Mouse (Mus musculus) embryonic facial prominence, embryonic 13.5 days (tissue): Measurements from ENCODE around the gene Casc3. TPM values are rescaled to one million over a fixed set of nuclear protein-coding genes. Genes with fewer than 3 reads are reported as not detected.

Experiments used
- ATAC-seq: fragments of 200-750 bp; cut with Nextera tagmentation; 2 replicates; pipeline ENCODE4 v1.8.0; 2017; ENCODE audit warnings: low read depth; ENCODE audit not compliant: insufficient number of reproducible peaks, insufficient read depth, low FRiP score, low TSS enrichment
- H3K27ac ChIP-seq: fragments of 300-500 bp; sonication (generic); 2 replicates; pipeline ENCODE4 v1.5.1; 2015; ENCODE audit warnings: moderate library complexity, mild to moderate bottlenecking, inconsistent platforms
- H3K27me3 ChIP-seq: fragments of 300-500 bp; sonication (generic); 2 replicates; pipeline ENCODE4 v1.6.1; 2015; ENCODE audit warnings: mild to moderate bottlenecking, inconsistent platforms
- H3K36me3 ChIP-seq: fragments of 300-500 bp; sonication (generic); 2 replicates; pipeline ENCODE4 v1.6.1; 2015; ENCODE audit warnings: mild to moderate bottlenecking, inconsistent platforms
- H3K4me1 ChIP-seq: fragments of 300-500 bp; sonication (generic); 2 replicates; pipeline ENCODE4 v1.6.1; 2015; ENCODE audit warnings: inconsistent platforms
- H3K4me2 ChIP-seq: fragments of 300-500 bp; sonication (generic); 2 replicates; pipeline ENCODE4 v1.6.1; 2015; ENCODE audit warnings: moderate library complexity, mild to moderate bottlenecking, inconsistent platforms
- H3K4me3 ChIP-seq: fragments of 300-500 bp; sonication (generic); 2 replicates; pipeline ENCODE4 v1.5.1; 2015; ENCODE audit warnings: mild to moderate bottlenecking, inconsistent platforms
- H3K9ac ChIP-seq: fragments of 300-500 bp; sonication (generic); 2 replicates; pipeline ENCODE4 v1.6.1; 2015; ENCODE audit warnings: mild to moderate bottlenecking, inconsistent platforms
- H3K9me3 ChIP-seq: fragments of 300-500 bp; sonication (generic); 2 replicates; pipeline ENCODE4 v1.6.1; 2016; ENCODE audit warnings: inconsistent platforms
- WGBS: fragments of 180-500 bp; shearing (Covaris S2); methylation state at CpG from one replicate; pipeline ENCODE4 v1.1.7; 2015; ENCODE audit warnings: mixed read lengths; 5-methylcytosine and 5-hydroxymethylcytosine counted together
- polyA plus RNA-seq: library from polyadenylated mRNA; unstranded; fragments of >200 nt; fragmentation: Nextera tagmentation; extraction: Ambion mirVana; gene quantifications from 2 replicates; pipeline ENCODE4 v1.2.1, GENCODE M21; 2015

The Casc3 gene
- polyA plus RNA-seq, 1 experiment from 2014 or later = 40.3 TPM

DNA sequence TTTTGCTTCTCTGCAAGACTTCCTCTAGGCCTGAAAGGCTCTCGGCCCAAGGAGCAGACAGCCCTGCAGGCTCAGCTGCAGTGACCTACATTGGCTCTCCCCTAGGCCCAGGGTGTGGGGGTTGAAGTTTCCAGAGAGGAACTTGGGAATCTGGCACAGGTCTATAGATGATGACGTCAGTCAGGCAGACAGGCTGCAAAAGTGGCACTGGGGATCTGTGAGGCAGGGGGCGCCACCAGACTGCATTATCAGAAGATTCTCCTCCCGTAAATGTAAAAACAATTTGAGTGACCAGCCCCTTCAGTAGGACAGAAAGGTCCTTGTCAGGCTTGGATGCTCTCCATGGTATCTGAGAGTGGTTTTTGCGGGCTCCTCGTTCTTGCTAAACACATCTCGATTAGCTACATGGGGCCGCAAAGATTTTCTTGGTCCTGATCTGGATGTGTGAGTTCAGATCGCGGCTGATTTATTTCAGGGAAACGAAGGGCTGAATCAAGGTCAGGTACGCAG is 18.9 kb upstream of the Casc3 start:
- ATAC-seq = no peak
- Histone ChIP-seq H3K27me3 (no peaks in the 10 kb centered on the region), H3K36me3 (no peaks in the 10 kb centered on the region), H3K9ac (peak overlapping the region; percentile 32), H3K27ac (peak overlapping the region; percentile 80), H3K9me3 (no peaks in the 10 kb centered on the region), H3K4me3 (peak overlapping the region; percentile 13; the same call in 1 of the 2 replicates), H3K4me2 (peak overlapping the region; percentile 45), H3K4me1 (peaks cover 68% of the 10 kb centered on the region)
- WGBS = 10% methylated on average over 12 of the region's 12 CpGs

DNA sequence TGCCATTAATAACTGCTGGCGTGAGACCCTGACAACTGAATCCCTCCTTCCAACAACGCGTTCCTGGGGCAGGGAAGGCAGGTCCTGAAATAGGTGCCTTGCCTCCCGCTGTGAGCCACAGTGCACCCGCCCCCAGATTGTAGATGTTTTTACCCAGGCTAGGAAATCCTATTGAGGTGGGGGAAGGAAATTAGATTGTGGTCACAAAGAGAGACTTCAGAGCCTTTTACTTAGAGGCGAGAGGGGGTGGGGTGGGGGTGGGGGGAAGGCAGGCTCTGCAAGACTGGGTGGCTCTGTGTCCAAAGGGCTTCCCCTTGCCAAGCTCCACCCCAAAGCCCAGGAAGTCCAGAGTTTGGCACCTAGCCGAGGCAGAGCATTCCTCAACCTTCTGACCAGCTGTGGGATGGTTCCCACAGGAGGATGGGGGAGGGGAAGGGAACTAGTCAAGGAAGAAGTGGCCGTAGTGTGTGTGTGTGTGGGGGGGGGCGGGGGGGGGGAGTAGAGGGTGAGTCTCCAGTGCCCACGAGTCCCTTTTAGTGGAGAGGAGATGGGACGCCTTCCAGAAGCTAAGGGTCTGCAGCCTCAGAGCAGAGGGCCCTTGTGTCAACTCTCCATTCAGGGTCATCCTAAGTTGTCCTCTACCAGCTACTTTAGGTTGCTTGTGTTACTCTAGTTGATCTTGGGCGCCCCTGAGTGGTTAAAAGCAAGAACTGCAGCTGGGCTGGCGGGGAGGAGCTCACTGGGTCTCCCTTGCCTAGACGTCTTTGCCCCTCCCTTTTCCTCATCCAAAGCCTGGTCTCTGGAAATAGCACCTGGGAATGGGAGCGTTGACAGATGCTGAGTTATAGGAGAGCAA is 18.1 kb upstream of the Casc3 start:
- 2% methylated on average over 14 of the region's 15 CpGs for WGBS
- Histone ChIP-seq H3K27me3 (no peaks in the 10 kb centered on the region), H3K9ac (peak overlapping the region; percentile 32; the same call in 1 of the 2 replicates), H3K4me1 (peaks cover 66% of the 10 kb centered on the region), H3K4me2 (peak overlapping the region; percentile 45), H3K9me3 (no peaks in the 10 kb centered on the region), H3K27ac (peak overlapping the region; percentile 80), H3K4me3 (peak overlapping the region; percentile 13; the same call in 1 of the 2 replicates), H3K36me3 (no peaks in the 10 kb centered on the region)
- 0 out of 2 replicates have a peak, but pooled peaks have one; percentile 27 for ATAC-seq

DNA sequence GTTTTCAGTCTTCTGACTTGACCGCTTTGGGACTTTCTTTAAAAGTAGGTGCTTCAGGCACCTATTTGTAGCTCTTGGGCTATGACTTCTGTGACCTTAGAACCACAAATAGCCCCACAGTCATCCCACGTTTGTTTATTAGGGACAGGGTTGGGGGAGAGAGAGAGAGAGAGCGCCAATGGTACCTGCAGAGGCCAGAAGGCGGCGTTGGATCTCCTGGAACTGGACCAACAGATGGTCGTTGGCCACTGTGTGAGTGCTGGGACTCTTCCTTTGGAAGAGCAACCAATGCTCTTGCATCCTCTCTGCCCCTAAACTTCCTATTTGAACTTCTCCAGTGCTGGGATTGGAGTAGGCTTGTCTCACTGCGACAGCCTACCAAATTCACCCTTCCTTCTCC is 17.5 kb upstream of the Casc3 start:
- 32% methylated on average over 7 of the region's 7 CpGs for WGBS

DNA sequence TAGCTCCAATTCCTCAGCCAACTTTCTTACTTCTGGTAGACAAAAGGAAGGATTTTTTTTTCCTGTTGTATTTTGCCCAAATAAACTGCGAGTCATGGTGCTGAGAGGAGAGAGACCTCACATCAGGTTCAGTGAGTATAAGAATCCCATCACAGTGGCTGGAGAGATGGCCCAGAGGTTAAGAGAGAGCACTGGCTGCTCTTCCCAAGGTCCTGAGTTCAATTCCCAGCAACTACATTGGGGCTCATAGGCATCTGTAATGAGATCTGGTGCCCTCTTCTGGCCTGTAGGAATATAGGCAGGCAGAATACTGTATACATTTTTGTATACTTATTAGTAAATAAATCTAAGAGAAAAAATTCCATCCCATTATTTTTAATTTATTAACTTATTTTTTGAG is 17.0 kb upstream of the Casc3 start:
- H3K9ac ChIP-seq = no peak overlapping the region
- no peak overlapping the region for H3K4me3 ChIP-seq
- peaks cover 55% of the 10 kb centered on the region for H3K4me1 ChIP-seq
- no peaks in the 10 kb centered on the region for H3K27me3 ChIP-seq
- no peaks in the 10 kb centered on the region for H3K36me3 ChIP-seq
- 85% methylated on average over 1 of the region's 1 CpGs for WGBS
- ATAC-seq = no peak
- H3K27ac ChIP-seq = peak overlapping the region; percentile 80; the same call in 1 of the 2 replicates
- H3K9me3 ChIP-seq = no peaks in the 10 kb centered on the region
- no peak overlapping the region for H3K4me2 ChIP-seq

More for the DNA sequence above, 17.5 kb upstream of the Casc3 start:
- H3K9ac ChIP-seq = no peak overlapping the region
- H3K4me2 ChIP-seq = peak overlapping the region; percentile 45; the same call in 1 of the 2 replicates
- H3K36me3 ChIP-seq = no peaks in the 10 kb centered on the region
- H3K4me3 ChIP-seq = no peak overlapping the region
- H3K9me3 ChIP-seq = no peaks in the 10 kb centered on the region
- H3K27ac ChIP-seq = peak overlapping the region; percentile 80; the same call in 1 of the 2 replicates
- peaks cover 59% of the 10 kb centered on the region for H3K4me1 ChIP-seq
- no peak for ATAC-seq
- H3K27me3 ChIP-seq = no peaks in the 10 kb centered on the region

DNA sequence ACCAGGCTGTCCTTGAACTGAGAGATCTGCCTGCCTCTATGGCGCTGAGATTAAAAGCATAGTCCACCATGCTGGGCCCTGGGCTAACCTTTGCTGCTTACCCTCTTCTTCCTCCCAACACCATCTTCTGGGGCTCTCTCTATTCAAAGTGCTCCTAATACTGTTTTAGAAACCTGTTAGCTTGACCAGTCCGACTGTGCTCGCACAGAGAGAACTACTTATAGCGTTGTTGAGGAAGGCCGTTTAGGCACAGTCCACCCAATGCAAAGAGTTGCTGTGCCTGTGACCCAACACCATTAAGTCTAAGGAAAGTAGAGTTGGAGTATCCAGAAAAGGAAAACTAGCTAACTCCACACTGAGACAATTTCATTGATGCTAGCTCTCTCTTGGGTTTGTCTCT is 16.6 kb upstream of the Casc3 start:
- peak overlapping the region; percentile 92 for H3K4me2 ChIP-seq
- 92% methylated on average over 5 of the region's 5 CpGs for WGBS
- H3K27me3 ChIP-seq = no peaks in the 10 kb centered on the region
- H3K4me1 ChIP-seq = peaks cover 50% of the 10 kb centered on the region
- no peaks in the 10 kb centered on the region for H3K9me3 ChIP-seq
- peak overlapping the region; percentile 73; the same call in 1 of the 2 replicates for H3K27ac ChIP-seq
- H3K9ac ChIP-seq = no peak overlapping the region
- H3K4me3 ChIP-seq = peak overlapping the region; percentile 52
- H3K36me3 ChIP-seq = no peaks in the 10 kb centered on the region
- no peak for ATAC-seq

- H3K4me2 ChIP-seq = peak overlapping the region; percentile 92
- peaks cover 50% of the 10 kb centered on the region for H3K4me1 ChIP-seq
- H3K9me3 ChIP-seq = no peaks in the 10 kb centered on the region
- ATAC-seq = peak; percentile 82
- WGBS = 11% methylated on average over 18 of the region's 18 CpGs
- peak overlapping the region; percentile 79 for H3K27ac ChIP-seq
- peak overlapping the region; percentile 52 for H3K4me3 ChIP-seq
- H3K27me3 ChIP-seq = no peaks in the 10 kb centered on the region
- peak overlapping the region; percentile 77 for H3K9ac ChIP-seq
- H3K36me3 ChIP-seq = no peaks in the 10 kb centered on the region
These were observed 16.0 kb upstream of the Casc3 start for GRCm38 (mm10) chr11:98788550-98789218.

DNA sequence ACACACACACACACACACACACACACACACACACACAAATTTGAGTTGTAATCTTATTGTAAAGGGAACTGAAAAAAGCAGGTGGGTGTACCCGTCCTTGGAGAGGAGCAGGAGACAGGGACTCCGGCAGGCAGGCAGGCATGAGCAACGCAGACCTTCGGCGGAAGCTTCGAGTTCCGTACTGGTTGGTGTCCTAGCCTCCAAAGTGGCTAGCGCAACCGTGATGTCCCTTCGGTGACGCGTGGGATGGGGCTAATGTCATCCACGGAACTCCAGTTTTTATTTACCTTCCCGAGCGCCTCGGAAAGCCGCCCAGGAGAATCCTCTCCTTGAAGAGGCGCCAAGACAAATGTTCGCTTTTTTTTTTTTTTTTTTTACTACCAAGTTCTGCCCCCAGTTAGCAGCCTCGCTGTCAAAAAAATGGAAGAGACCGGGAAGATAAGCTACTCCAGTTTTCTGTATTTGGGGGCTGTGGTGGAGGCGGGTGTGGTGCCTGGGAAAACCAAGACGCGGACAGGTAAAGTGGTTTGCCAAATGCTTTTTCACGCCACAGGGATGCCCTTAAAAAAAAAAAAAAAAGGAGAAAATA is 15.4 kb upstream of the Casc3 start:
- ATAC-seq = no peak; the same call in 1 of the 2 replicates
- peaks cover 50% of the 10 kb centered on the region for H3K4me1 ChIP-seq
- H3K27me3 ChIP-seq = no peaks in the 10 kb centered on the region

GRCm38 (mm10) chr11:98789824-98790223 is 14.9 kb upstream of the Casc3 start:
- 33% methylated on average over 5 of the region's 5 CpGs for WGBS
- no peaks in the 10 kb centered on the region for H3K9me3 ChIP-seq
- peak overlapping the region; percentile 92 for H3K4me2 ChIP-seq
- peak overlapping the region; percentile 77 for H3K9ac ChIP-seq
- H3K36me3 ChIP-seq = no peaks in the 10 kb centered on the region
- no peaks in the 10 kb centered on the region for H3K27me3 ChIP-seq
- peak overlapping the region; percentile 52 for H3K4me3 ChIP-seq
- H3K27ac ChIP-seq = no peak overlapping the region
- ATAC-seq = no peak
- peaks cover 47% of the 10 kb centered on the region for H3K4me1 ChIP-seq

More for the DNA sequence above, 15.4 kb upstream of the Casc3 start:
- Histone ChIP-seq H3K4me3 (peak overlapping the region; percentile 52), H3K36me3 (no peaks in the 10 kb centered on the region), H3K9me3 (no peaks in the 10 kb centered on the region), H3K4me2 (peak overlapping the region; percentile 92), H3K27ac (peak overlapping the region; percentile 79), H3K9ac (peak overlapping the region; percentile 77)
- under 1% methylated on average over 25 of the region's 25 CpGs for WGBS

DNA sequence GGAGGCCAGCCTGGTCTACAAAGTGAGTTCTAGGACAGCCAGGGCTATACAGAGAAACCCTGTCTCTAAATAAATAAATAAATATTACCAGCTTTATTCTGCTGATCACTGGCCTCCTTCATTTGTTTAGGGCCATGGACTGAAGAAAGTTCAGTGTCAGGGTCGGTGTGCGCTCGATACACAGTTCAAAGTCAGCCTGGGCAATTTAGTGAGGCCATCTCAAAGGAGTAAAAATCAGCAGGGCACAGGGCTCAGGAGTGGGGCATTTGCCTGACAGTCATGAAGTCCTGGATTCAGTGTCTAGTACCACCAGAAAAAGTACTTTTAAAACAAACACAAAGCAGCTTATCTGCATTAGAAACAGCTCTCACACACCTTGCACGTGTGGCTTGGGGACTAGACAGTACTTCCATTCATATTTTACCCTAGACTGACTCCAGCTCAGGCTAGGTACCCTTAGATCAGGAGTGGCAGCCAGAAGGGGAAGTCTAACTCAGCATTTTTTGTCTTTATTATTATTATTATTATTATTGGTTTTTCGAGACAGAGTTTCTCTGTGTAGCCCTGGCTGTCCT is 14.0 kb upstream of the Casc3 start:
- no peak overlapping the region for H3K4me2 ChIP-seq
- H3K4me1 ChIP-seq = peaks cover 39% of the 10 kb centered on the region
- H3K36me3 ChIP-seq = no peaks in the 10 kb centered on the region
- ATAC-seq = no peak
- no peaks in the 10 kb centered on the region for H3K27me3 ChIP-seq
- H3K9me3 ChIP-seq = no peaks in the 10 kb centered on the region
- H3K4me3 ChIP-seq = no peak overlapping the region
- H3K9ac ChIP-seq = no peak overlapping the region
- no peak overlapping the region for H3K27ac ChIP-seq
- 87% methylated on average over 5 of the region's 5 CpGs for WGBS

- no peak for ATAC-seq
These were observed 13.3 kb upstream of the Casc3 start for GRCm38 (mm10) chr11:98791448-98791847.

GRCm38 (mm10) chr11:98792081-98792480 is 12.6 kb upstream of the Casc3 start:
- no peaks in the 10 kb centered on the region for H3K27me3 ChIP-seq
- no peak for ATAC-seq
- H3K4me3 ChIP-seq = no peak overlapping the region
- no peaks in the 10 kb centered on the region for H3K9me3 ChIP-seq
- peaks cover 25% of the 10 kb centered on the region for H3K4me1 ChIP-seq
- peak overlapping the region; percentile 39; the same call in 1 of the 2 replicates for H3K27ac ChIP-seq
- H3K4me2 ChIP-seq = no peak overlapping the region
- no peaks in the 10 kb centered on the region for H3K36me3 ChIP-seq
- WGBS = 13% methylated on average over 4 of the region's 4 CpGs
- no peak overlapping the region for H3K9ac ChIP-seq

More at GRCm38 (mm10) chr11:98791448-98791847, 13.3 kb upstream of the Casc3 start:
- 76% methylated on average over 1 of the region's 1 CpGs for WGBS
- no peaks in the 10 kb centered on the region for H3K9me3 ChIP-seq
- H3K4me2 ChIP-seq = no peak overlapping the region
- H3K4me3 ChIP-seq = no peak overlapping the region
- no peak overlapping the region for H3K9ac ChIP-seq
- H3K27me3 ChIP-seq = no peaks in the 10 kb centered on the region
- H3K36me3 ChIP-seq = no peaks in the 10 kb centered on the region
- peaks cover 31% of the 10 kb centered on the region for H3K4me1 ChIP-seq
- H3K27ac ChIP-seq = no peak overlapping the region
